Mouse (Mus musculus): ENCODE measurements around the gene Chmp4b. TPM values are rescaled to one million over a fixed set of nuclear protein-coding genes. Genes with fewer than 3 reads are reported as not detected.
A peak's percentile ranks its signal among the peaks of the same experiment; 100 is the strongest.

Chmp4b gene
- 100 to 1,000 TPM; 119 to 132 (median 124) TPM for total RNA-seq (2022)

DNA sequence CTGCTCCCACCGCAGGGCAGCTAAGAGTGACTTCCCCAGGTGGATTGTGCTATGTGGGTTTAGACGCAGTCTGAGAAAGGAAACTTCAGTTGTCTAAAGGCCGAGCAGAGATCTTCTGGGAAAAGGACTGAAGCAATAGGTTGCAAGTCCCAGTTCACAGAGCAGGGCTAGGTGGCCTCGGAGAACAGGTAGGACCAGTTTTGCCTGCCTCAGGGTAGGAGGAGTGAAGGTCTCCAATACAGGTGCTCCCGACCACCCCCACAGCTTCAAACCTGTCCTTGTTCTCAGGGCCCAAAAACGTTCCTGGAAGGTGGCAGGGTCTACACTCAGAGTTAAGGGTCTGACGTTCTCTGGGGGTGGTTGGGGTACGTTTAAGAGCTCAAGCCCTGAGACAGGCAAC is at the start of gene Chmp4b:
Chmp4b (plus strand) TSS at position 343 of the 400 bp plus-strand sequence.
- DNase-seq (ENCODE audit: low spot score) = no peak

DNA sequence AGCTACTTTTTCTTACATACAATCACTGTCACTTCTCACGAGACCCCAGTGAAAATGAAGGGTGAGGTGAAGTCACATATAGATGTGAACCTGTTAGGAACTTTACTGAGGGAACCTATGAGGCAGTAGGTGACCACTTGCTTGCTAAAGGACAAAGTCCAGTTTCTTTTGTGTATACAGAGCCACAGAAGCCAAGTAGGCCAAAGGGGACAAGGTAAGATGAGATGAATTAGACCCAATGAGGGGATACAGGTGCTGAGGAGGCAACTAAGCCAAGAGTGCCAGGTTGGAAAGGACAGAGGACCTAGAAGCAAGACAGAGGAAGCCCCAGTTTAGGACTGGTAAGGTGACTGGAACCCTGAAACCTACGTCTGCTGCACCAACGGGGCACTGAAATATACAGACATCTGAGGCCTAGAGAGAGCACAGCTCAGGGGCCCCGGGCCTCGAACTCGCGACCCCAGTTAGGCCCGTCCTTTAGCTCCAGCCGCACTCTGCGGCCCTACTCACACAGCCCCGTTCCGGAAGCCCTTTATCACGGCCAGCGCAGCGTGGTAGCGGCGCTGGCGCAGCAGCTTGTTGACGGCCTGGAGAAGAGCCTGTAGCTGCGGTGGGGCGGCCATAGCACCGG is 48.4 kb upstream of the Chmp4b start:
- DNase-seq (ENCODE audit: low spot score) = no peak

DNA sequence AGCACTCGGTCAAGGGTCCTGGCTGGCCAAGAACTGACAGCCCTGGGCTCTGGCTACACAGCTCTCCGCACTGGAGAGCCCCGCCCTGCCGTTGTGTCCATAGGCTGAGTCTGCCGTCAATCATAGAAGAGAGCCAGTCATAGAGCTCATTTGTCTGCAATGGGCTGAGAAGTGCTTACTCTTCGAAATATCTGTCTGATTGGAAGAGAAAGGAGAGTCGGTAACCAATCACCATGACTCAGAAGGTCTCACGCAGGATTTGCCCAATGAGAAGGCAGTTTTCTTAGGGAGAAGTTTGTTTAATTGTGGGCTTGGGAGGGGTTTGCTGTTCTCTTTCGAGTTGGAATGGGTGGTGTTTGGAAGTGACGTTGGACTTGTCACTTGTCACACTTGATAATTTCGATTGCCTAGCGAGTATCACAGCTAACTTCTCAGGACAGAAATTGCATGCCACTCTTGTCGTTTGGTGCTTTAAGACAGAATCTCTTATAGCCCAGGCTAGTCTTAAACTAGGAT is 47.8 kb upstream of the Chmp4b start, which contains the start of gene Pxmp4:
Pxmp4 (minus strand) TSS at position 71 of the 516 bp plus-strand sequence.
- DNase-seq (ENCODE audit: low spot score) = peak; percentile 100

DNA sequence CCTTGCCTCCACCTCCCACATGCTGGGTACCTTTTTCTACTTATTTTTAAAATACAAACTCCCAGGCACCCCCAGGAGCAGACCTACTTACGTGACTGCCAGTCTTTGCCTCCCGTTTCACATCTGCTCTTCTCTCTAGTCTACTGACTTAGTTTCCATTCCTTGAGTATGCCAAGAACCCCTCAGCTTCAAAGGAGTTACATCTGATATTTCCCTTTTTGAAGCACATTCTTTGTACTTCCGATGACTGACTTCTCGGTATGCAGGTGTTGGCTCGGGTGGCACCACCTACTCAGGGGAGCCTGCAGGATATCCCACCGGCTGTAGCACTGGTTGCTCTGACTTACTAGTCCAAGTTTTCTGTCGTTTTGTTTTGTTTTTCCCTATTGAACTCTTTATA is 47.3 kb upstream of the Chmp4b start:
- DNase-seq (ENCODE audit: low spot score) = no peak

DNA sequence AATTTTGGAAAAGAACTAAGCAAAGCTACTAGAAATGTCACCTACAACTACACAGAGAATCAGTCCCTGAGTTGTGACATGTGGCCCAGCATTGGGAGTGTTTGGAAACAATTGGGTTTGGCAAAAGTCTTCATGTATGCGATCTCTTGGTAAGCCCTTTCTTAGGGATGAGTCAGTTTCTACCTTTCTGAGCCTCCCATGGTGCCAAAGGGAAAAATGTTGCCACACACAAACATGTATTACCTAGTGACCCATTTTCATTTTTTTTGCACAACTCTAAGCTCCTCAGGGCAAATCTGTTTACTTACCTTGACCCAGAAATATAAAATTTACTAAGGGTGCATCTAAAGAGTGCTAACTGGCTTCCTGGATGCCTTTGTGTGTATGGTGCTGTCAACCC is 44.5 kb upstream of the Chmp4b start:
- DNase-seq (ENCODE audit: low spot score) = no peak

DNA sequence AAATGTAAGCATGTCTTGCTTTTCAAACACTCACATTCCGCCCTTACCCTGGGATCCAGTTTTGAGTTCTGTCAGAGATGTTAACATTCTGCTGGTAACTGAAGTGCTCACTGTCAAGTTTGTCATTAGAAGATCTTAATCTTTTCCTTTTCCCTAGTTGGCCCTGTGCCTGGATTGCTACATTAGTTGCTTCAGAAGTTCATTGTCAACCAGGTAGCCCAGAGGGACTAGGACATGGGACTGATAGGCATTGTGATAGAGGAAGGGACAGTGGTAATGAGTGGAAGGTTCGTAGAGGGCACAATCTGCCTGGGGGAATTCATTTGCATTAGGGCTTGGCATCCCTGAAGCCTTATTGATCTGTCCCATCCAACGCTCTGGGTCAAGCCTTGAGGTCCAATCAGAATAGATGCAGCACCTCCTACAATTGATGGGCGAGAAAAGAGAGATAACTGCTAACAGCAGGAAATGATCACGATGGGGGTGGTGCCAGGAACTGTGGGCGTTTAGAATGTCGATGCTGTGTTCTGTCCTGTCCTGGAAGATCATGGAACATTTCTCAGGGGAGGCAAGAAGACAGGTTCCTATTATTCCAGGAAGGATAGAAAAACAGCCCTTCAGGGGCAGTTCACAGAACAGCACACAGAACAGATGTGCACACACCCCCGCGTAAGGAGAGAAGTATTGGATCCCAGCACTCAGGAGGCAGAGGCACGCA is 42.3 kb upstream of the Chmp4b start:
- no peak for DNase-seq (ENCODE audit: low spot score)

DNA sequence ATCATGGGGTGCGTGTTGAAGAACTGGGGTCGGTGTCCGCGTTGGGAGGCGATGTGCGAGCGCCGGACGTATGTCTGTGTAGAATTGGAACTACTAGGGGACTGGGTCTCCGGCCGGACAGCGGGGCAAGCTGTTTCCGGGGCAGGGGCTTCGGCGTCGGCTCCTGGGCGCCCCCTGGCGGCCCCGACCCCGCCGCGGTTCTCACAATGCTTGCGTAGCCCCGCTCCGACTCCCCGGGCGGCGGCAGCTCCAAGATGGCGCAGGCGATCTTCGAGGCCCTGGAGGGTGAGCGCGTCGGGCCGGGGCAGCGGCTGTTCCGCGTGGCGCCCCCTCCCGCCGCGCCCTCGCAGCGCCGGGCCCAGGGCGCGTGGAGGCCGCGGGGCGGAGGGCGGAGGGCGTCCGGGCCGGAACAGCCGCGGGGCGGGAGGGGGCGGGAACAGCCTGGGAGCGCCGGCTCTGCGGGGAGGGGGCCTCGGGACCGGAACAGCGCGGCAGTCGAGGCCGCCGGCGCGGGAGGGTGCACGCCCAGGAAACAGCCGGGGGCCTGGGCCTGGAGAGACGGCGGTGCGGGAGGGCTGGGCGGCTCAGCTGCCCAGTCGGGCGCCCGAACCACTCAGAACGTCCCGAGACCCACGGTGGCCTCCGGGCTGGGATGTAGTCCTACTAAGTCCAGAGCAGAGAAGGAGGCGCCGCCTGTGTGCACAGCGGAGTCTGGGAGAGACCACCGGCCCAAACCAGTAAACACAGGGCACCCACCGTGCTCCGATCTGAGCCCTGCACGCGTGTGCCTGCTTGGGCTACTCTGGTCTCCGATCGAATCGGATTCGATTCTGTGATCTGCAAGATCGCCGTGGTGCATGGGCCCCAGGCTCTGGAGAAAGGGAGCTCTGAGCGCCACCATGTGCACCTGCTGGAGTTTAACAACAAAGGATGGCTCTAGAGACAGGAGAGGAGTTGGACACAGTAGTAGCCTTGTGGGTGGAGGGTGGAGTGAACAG is 38.1 kb upstream of the Chmp4b start, which contains the start of the genes Zfp341 and 4930519P11Rik:
Zfp341 (plus strand) TSS at position 180 of the 998 bp plus-strand sequence.
4930519P11Rik (minus strand) TSS at position 320 of the 998 bp plus-strand sequence.
- DNase-seq (ENCODE audit: low spot score) = peak; percentile 85

DNA sequence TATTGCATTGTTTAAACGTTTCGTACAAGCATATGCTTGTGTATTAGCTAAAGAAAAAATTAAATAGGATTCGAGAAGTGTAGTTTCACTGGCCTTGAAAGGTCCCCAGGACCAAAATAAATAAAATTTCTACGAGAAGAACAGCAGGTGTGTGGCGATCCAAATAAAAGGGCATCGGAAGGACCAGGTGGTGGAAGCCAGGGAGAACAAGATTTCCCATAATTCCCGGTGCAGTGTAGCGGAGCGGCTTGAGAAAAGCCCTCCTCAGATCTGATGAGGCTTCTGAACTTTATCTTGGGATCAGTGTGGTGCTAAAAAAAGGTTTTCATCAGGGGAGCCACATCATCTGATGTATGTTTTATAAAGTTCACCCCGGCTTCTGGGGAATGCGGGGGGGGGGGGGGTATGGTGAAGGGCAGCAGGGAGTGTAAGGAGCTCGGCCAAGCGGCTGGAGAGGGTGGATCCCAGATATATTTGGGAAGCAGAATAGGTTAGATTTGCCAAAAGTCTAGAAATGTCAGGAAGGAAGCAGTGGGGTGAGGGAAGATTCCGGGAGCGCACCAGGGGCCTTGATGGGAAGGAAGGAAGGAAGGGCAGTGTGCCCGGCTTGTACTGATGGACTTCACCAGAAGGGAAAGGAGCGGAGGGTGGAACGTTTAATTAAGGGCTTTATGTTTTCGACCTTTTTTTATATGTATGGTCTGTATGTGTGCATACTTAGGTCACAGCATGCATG is 36.5 kb upstream of the Chmp4b start:
- no peak for DNase-seq (ENCODE audit: low spot score)

DNA sequence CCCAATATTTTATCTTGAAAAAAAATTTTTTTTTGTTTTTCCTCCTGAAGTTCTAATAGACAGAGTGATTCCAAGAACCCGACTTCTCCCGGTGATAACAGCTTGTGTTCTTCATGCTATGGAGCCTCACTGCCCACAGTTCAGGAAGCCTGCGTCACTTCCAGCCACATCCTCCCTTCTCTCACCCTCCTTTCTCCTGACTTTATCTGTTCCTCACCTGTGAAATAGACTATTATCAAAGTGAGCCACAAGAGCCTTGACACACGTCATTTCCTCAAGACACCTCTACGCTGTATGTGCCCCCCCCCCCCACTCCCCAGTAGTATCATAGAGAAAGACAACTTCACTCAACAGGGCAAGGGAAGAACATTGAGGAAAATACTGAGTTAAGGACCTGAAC is 35.8 kb upstream of the Chmp4b start:
- DNase-seq (ENCODE audit: low spot score) = no peak

DNA sequence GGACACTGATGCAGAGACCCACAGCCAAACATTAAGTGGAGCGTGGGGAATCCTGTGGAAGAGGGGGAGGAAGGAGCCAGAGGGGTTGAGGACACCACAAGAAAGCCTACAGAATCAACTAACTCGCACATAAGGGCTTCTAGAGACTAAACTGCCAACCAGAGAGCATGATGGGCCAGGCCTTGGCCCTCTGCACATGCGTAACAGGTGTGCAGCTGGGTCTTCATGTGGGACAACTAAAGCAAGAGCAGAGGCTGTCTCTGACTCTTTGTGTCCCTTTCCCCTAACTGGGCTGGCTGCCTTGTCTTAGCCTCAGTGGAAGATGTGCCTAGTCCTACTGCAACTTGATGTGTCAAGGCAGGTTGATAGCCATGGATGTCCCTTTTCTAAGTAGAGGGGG is 34.4 kb upstream of the Chmp4b start:
- DNase-seq (ENCODE audit: low spot score) = no peak

DNA sequence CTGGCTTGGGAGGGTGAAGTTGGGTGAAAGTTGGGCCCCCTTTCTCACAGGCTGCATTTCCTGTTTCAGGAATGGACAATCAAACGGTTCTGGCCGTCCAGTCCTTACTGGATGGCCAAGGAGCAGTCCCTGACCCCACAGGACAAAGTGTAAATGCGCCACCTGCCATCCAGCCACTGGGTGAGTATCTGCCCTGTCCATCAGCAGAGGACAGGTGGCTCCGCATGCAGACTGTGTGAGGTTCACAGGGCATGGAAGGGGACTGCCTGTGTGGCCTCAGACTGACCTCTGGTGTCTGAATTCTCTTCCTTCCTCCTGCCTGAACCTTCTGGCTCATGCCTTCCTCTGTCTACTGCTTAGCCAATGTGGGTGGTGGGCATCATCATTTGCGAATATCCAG is 29.8 kb upstream of the Chmp4b start:
- DNase-seq (ENCODE audit: low spot score) = no peak

DNA sequence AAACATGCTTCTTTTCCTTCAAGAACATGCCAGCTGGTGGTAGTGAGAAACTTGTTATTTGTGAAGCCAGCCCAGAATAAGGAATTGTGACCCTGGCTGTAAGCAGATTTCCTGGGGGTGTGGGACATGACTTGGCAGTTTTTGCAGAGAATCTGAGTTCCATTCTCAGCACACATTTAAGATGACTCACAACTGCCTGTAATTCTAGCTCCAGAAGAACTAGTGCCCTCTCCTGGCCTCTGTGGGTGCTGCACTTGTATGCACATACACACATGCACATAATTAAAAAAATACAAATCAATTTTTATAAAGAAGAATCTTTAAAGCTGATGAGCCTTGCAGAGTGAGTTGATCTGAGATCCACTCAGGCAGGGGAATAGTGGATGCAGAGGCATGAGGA is 27.4 kb upstream of the Chmp4b start:
- no peak for DNase-seq (ENCODE audit: low spot score)

DNA sequence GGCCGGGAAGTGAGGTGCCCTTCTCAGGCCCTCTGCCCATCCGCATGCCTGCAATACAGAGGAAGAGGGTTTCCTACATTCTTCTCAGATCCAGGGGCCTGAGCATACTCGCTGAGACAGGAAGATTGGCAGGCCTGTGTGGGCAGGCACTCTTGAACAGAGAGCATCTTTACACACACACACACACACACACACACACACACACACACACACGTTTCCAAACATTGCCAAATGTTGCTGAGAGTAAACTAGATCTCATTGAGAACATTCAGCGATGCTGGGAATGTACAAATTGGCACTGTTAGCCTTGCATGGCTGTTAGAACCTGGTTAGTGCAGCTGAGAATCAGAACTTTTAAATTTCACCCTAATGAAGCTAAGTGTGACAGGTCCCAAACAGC is 21.0 kb upstream of the Chmp4b start:
- DNase-seq (ENCODE audit: low spot score) = no peak

DNA sequence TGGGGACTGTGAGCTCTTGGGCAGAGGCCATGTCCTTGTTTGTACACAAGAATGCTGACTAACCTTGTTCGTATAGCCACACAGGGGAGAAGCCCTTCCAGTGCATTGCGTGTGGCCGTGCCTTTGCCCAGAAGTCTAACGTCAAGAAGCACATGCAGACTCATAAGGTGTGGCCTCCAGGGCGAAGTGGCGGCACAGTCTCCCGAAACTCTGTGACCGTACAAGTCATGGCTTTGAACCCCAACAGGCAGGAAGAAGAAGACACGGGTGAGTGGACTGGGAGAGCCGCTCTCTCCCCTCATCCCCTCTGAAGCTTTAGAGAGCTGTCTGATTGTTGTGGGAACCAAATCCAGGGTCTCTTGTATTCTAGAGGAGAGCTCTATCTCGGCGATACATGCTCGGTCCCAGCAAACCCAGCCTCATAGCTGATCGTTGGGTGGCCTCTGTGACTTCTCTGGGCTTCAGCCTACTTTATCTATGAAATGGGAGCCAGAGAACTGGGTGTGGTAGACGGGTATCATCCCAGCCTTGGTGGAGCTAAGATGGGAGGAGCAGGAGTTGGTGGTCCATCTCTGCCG is 19.2 kb upstream of the Chmp4b start:
- DNase-seq (ENCODE audit: low spot score) = no peak

DNA sequence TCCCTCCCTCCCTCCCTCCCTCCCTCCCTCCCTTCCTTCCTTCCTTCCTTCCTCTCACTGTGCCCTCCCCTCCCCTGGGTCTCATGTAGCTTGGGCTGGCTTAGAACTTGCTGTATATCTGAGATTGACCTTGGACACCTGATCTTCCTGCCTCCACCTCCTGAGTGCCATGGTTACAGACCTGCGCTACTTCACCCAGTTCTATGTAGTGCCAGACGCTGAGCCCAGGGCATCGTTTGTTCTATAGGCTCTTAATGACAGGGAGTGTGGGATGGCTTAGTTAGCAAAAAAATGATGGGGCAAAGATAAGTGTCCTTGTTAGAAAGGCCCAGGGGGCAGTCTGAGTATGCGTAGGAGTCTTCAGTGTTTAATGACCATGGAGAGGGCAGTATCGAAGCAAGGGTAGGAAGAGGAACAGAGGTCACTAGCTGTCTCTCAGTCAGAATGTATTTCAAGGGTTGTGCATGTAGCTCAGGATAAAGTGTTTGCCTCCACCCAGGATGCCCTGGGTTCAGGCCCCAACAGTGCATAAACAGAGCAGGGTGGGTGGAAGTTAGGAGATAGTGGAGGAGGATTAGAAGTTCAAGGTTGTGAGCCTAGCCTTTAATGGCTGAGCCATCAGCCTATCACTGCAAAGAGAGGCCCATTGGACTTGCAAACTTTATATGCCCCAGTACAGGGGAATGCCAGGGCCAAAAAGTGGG is 18.3 kb upstream of the Chmp4b start:
- DNase-seq (ENCODE audit: low spot score) = no peak

DNA sequence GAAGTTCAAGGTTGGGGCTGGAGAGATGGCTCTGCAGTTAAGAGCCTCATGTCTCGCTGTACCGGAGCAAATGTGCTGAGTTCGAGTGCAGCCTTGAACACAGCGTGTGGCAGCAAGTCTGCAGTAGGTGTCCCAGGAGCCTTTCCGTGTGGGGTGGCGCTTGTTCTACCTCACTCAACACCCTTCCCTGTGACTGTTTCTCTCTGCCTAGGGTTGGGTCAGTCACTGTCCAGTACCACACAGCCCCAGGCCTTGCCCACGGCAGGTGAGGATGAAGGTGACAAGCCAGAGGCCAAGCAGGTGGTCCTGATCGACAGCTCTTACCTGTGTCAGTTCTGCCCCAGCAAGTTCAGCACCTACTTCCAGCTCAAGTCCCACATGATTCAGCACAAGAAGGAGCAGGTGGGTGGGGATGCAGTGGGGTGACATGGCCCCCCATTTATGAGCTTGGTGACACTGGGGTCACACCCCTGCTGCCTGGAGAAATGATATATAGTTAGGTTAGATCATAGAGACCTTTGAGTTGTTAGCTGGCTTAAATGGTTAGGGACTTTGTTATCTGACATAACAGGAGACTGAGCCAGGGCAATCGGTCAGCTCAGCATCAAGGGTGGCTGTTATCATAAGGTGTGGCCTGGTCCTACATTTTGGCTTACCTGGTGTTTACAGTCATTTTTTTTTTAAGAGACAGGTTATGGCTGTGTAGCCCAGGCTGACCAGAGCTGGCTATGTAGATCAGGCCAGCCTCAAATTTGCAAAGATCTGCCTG is 17.4 kb upstream of the Chmp4b start:
- no peak for DNase-seq (ENCODE audit: low spot score)

DNA sequence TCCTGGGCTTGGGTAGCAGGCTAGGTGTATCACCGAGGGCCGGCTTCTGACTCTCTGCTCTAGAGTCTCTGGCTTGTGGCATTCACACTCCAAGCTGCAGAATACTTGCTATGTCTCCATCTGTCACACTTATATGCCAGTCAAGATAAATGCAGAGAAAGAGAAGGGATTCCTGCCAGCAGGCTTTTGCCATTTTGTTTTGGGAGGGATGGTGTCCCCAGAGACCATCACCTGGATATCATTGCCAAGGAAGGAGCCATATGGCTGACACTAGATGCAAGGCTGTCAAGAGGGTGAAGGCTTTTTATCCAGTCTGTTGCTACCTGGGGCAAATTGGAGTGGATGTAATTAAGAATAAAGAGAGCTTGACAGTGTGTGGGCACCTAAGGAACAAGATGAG is 15.7 kb upstream of the Chmp4b start:
- no peak for DNase-seq (ENCODE audit: low spot score)

DNA sequence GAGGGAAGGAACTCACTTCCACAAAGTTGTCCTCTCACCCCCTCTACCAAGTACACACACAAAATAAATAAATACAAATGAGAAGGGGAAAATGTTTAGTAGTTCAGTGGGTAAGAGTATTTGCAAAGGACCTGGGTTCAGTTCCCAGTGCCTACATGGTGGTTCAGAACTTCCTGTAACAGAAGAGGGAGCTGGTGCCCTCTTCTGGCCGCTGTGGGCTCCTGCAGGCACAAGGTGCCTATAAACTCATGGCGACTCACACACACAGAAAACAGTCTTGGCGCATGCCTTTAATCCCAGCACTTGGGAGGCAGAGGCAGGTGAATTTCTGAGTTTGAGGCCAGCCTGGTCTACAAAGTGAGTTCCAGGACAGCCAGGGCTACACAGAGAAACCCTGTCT is 13.0 kb upstream of the Chmp4b start:
- DNase-seq (ENCODE audit: low spot score) = no peak

DNA sequence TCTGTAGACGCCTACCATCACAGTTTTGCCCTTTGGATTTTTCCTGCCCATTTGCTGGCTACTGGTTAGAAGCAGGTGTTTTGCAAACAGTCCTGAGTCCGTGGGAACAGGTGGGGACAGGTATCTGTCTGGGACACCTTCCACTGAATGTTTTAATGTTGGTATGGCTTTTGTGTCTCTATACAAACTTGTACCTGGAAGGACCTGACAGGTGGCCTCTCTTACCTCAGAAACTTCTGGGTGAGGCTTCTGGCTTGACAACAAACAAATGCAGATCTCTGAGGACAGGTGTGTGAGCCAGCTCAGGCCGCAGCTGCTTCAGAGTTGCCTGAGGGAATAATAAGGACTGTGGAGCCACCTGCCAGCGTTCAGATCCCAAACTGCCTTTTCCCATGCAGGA is 12.4 kb upstream of the Chmp4b start:
- no peak for DNase-seq (ENCODE audit: low spot score)

Data from heart, adult 8-10 months (tissue).